Mouse (Mus musculus) forebrain, embryonic 11.5 days (tissue): ENCODE measurements around the gene Lpcat3. TPM values are rescaled to one million over a fixed set of nuclear protein-coding genes. Genes with fewer than 3 reads are reported as not detected.

ENCODE experiments used
- ATAC-seq: fragments of 200-750 bp; cut with Nextera tagmentation; replicated peaks from 2 replicates; pipeline ENCODE4 v1.8.0; 2017; ENCODE audit warnings: moderate TSS enrichment; ENCODE audit not compliant: low FRiP score
- DNase-seq: peaks from one replicate; pipeline ENCODE4 v3.0.0-alpha.2; 2017; ENCODE audit warnings: low spot score
- H3K27ac ChIP-seq: fragments of 300-500 bp; sonication (generic); 2 replicates; pipeline ENCODE4 v1.5.1; 2014; ENCODE audit warnings: low read depth, low read length
- H3K27me3 ChIP-seq: fragments of 300-500 bp; sonication (generic); 2 replicates; pipeline ENCODE4 v1.6.1; 2014; ENCODE audit warnings: mild to moderate bottlenecking, low read length, mixed read lengths; ENCODE audit not compliant: control insufficient read depth, insufficient read depth
- H3K36me3 ChIP-seq: fragments of 300-500 bp; sonication (generic); 2 replicates; pipeline ENCODE4 v1.6.1; 2014; ENCODE audit warnings: mild to moderate bottlenecking, low read length, moderate library complexity, mixed read lengths; ENCODE audit not compliant: control insufficient read depth, insufficient read depth
- H3K4me1 ChIP-seq: fragments of 300-500 bp; sonication (generic); replicated peaks from 2 replicates; pipeline ENCODE4 v1.6.1; 2014; ENCODE audit warnings: low read length, mixed read lengths; ENCODE audit not compliant: control insufficient read depth, insufficient read depth
- H3K4me2 ChIP-seq: fragments of 300-500 bp; sonication (generic); 2 replicates; pipeline ENCODE4 v1.6.1; 2014; ENCODE audit warnings: low read depth, mild to moderate bottlenecking, low read length, moderate library complexity, mixed read lengths; ENCODE audit not compliant: severe bottlenecking
- H3K4me3 ChIP-seq: fragments of 300-500 bp; sonication (generic); 2 replicates; pipeline ENCODE4 v1.5.1; 2014; ENCODE audit warnings: low read depth, low read length
- H3K9ac ChIP-seq: fragments of 300-500 bp; sonication (generic); 2 replicates; pipeline ENCODE4 v1.6.1; 2014; ENCODE audit warnings: low read length
- H3K9me3 ChIP-seq: fragments of 300-500 bp; sonication (generic); 2 replicates; pipeline ENCODE4 v1.6.1; 2016; ENCODE audit warnings: low read length, mixed read lengths; ENCODE audit not compliant: control insufficient read depth
- WGBS: fragments of 180-500 bp; shearing (Covaris S2); extraction: QIAGEN DNeasy Blood & Tissue Kit; methylation state at CpG from one replicate; pipeline ENCODE4 v1.1.7; 2014; 5-methylcytosine and 5-hydroxymethylcytosine counted together
- polyA plus RNA-seq: library from polyadenylated mRNA; unstranded; fragments of >200 nt; fragmentation: Nextera tagmentation; extraction: Ambion mirVana; gene quantifications from 2 replicates; pipeline ENCODE4 v1.2.1, GENCODE M21; 2014

Lpcat3 gene
- polyA plus RNA-seq, 1 experiment from 2014 or later: 34.3 TPM

DNA sequence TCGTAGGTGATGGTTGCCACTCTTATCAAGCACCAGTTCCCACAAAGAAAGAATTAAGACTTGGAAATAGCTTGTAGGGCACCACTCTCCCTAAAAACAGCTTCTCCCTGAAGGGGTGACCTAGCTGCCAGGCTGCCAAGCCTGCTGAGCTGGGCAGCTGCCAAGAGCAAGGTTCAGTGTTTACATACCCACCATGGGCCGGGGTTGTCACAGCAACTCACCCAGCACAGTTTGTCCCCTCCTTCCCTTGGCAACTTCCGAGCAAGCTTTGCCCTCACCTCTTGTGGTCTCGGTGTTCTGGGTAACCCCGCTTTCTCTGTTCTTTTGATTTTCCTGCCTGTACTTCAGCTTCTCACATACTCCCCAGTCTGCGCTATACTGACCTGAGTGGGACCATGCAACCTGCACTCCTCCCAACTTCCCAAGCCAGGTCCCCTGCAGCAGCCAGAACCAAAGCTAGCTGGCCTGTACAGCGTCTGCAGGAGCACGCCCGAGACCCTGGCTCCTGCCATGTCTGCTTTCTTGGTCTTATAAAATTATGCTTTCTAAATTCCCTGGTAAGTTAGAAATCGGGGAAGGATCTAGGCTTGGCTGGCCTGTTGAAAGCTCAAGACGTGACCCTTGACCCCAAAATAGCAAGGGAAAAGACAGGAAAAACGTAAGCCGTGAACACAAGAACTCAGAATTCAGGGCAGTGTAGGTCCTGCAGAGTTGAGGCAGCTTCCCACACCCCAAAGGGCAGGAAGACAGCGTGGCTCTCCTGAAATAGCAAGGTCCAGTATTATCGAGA is 31.5 kb downstream of the Lpcat3 start:
- no peak for ATAC-seq

DNA sequence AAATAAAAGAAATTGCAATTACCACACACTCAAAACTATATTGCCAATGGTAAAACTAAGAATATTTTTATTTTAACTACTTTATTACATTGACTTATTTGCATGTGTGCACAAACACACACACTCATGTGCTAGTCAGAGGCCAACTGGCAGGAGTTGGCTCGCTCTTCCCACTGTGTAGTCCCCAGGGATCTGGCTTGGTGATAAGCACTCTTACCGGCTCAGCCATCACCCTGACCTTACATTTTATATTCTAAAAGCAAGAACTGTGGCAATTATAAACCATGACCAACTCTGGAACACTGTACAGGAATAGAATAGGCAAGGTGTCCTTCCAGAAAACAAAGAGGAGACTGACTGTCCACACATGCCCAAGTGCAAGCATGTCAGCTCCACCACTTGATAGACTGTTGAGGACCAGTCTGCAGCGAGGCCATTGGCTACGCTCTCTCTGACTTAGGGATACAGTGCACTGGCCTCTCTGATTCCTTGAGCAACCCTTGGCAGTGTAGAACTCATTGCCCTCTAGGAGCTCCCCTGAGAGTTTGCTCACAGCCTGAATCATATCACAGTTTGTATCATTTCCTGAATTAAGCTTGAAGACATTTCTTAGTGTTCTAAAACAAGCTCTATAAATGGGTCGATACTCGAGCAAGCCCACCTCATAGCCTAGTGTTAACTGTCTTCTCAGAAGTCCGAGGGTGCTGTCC is 33.8 kb downstream of the Lpcat3 start:
- WGBS: 93% methylated on average over 7 of the region's 7 CpGs
- H3K27ac ChIP-seq: no peak overlapping the region

More for the DNA sequence above, 31.5 kb downstream of the Lpcat3 start:
- Histone ChIP-seq H3K4me3 (no peak overlapping the region), H3K4me2 (no peak overlapping the region), H3K9ac (no peak overlapping the region), H3K27ac (no peak overlapping the region), H3K4me1 (no peaks in the 10 kb centered on the region), H3K9me3 (no peaks in the 10 kb centered on the region), H3K27me3 (no peaks in the 10 kb centered on the region), H3K36me3 (no peaks in the 10 kb centered on the region)
- DNase-seq: no peak
- 87% methylated on average over 15 of the region's 15 CpGs for WGBS

DNA sequence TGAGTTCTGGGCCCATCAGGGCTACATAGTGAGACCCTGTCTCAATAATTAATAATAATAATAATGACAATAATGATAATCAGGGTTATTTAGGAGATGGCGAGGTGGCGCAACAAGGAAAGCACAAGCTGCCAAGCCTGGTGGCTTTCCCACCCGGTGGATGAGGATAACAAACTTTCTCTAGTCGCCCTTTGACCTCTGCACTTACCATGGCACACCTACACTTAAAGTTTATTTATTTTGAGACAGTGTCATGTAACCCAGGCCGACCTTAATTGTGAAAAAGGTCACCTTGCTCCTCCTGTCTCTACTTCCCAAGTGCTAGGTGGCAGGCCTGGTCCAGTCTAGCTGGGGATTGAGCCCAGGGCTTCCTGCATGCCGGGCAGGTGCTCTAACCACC is 35.9 kb downstream of the Lpcat3 start:
- DNase-seq: no peak
- Histone ChIP-seq H3K27ac (no peak overlapping the region), H3K9me3 (no peaks in the 10 kb centered on the region), H3K4me2 (no peak overlapping the region), H3K36me3 (peaks cover 7% of the 10 kb centered on the region; the same call in 1 of the 2 replicates), H3K27me3 (no peaks in the 10 kb centered on the region), H3K4me1 (no peaks in the 10 kb centered on the region), H3K4me3 (no peak overlapping the region), H3K9ac (no peak overlapping the region)
- no peak for ATAC-seq
- WGBS: 85% methylated on average over 6 of the region's 6 CpGs

More for the DNA sequence above, 33.8 kb downstream of the Lpcat3 start:
- ATAC-seq (no peak), DNase-seq (no peak)
- Histone ChIP-seq H3K27me3 (no peaks in the 10 kb centered on the region), H3K4me1 (no peaks in the 10 kb centered on the region), H3K4me2 (no peak overlapping the region), H3K9ac (no peak overlapping the region), H3K36me3 (no peaks in the 10 kb centered on the region), H3K9me3 (no peaks in the 10 kb centered on the region), H3K4me3 (no peak overlapping the region)

DNA sequence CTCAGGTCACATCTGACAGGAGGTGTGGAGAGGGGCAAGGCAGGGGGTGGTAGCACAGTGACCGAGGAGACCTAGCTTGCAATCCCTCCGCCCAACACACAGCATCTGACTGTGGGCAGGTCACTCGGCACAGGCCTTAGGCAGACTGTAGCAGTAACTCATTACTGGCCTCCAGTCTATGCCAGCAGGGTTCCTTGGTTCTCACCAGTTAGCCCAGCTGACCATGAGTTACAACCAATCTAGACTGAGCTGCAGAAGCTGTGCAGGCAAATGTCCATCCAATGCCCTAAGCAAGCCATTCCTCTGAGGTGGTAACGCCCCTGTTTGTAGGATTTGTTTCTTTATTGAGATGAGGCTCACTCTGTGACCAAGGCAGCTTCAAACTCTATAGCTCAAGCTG is 36.5 kb downstream of the Lpcat3 start:
- DNase-seq (no peak), ATAC-seq (no peak)
- Histone ChIP-seq H3K9ac (no peak overlapping the region), H3K4me1 (no peaks in the 10 kb centered on the region), H3K4me3 (no peak overlapping the region), H3K4me2 (no peak overlapping the region), H3K9me3 (no peaks in the 10 kb centered on the region), H3K36me3 (peaks cover 11% of the 10 kb centered on the region; the same call in 1 of the 2 replicates), H3K27me3 (no peaks in the 10 kb centered on the region), H3K27ac (no peak overlapping the region)
- 83% methylated on average over 4 of the region's 4 CpGs for WGBS

DNA sequence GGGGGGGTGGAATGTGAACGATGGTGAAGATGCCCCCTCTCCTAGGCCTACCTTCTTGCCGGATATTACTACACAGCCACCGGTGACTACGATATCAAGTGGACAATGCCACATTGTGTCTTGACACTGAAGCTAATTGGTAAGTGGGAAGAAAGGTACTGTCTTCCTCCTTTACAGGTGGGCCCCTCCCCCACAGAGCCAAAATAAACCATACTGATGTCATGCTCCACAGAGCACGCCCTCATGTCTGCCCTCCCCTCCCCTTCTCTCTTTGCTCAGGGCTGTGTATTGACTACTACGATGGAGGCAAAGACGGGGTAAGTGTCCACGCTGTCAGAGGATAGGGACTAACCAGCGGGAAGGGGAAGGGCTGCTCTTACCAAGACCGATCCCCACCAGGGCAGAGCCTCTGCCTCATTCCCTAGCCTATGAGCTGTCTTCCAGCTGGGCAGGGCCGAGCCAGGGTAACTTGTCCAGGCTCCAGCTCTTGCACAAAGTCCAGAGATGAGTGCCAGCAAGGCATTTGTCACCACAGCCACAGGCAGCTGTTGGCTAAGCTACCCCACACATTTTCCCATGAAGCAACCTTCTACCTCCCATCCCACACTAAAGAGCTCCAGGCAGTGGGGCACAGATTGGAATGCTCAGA is 37.3 kb downstream of the Lpcat3 start:
- no peaks in the 10 kb centered on the region for H3K27me3 ChIP-seq
- DNase-seq: no peak
- ATAC-seq: no peak
- H3K27ac ChIP-seq: no peak overlapping the region
- H3K9me3 ChIP-seq: no peaks in the 10 kb centered on the region
- peaks cover 15% of the 10 kb centered on the region; the same call in 1 of the 2 replicates for H3K36me3 ChIP-seq
- no peak overlapping the region for H3K4me3 ChIP-seq
- H3K4me1 ChIP-seq: no peaks in the 10 kb centered on the region
- 91% methylated on average over 11 of the region's 11 CpGs for WGBS
- no peak overlapping the region for H3K4me2 ChIP-seq
- H3K9ac ChIP-seq: no peak overlapping the region

DNA sequence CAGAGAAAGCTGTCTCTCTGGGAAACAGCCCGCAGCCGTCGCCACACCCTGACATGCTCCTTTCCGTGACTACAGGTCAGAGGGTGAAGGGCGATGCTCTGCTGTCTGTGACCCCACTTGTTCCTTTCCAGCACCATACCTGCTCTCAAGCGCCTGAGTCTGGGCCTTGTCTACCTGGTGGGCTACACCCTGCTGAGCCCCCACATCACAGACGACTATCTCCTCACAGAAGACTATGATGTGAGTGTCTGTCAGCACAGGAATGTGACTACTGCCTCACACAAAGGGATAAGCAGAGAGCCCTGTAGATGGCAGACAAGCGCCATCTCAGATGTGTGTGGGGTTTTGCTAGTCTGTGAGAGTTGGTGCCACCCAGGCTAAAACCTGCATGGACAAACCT is 38.5 kb downstream of the Lpcat3 start:
- Histone ChIP-seq H3K9me3 (no peaks in the 10 kb centered on the region), H3K27ac (no peak overlapping the region), H3K4me2 (no peak overlapping the region), H3K27me3 (no peaks in the 10 kb centered on the region), H3K9ac (no peak overlapping the region), H3K4me1 (no peaks in the 10 kb centered on the region), H3K4me3 (no peak overlapping the region), H3K36me3 (peaks cover 19% of the 10 kb centered on the region; the same call in 1 of the 2 replicates)
- DNase-seq (no peak), ATAC-seq (no peak)
- WGBS: 85% methylated on average over 8 of the region's 8 CpGs

DNA sequence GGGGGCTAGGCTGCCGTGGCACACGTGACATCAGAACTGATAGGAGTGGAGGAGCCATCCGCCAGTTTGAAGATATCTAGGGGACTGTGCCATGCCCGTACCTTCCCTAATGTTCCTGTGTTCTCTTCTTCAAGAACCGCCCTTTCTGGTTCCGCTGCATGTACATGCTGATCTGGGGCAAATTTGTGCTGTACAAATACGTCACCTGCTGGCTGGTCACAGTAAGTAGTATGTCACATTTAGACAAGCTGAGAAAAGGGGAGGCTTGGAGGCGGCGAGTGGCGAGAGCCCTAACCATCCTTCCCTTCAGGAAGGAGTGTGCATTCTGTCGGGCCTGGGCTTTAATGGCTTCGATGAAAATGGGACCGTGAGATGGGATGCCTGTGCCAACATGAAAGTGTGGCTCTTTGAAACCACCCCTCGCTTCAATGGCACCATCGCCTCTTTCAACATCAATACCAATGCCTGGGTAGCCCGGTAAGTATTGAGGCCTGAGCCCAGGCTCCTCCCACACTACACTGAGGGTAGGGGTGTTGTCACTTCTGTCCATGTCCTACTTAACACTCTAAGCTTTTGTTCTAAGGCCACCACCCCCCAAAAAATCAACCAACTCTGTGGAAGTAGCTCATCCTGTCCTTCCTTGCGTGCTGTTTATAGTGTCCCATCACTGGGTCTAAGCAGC is 39.4 kb downstream of the Lpcat3 start:
- Histone ChIP-seq H3K27ac (no peak overlapping the region), H3K9me3 (no peaks in the 10 kb centered on the region), H3K4me3 (no peak overlapping the region), H3K4me1 (no peaks in the 10 kb centered on the region), H3K36me3 (peaks cover 19% of the 10 kb centered on the region; the same call in 1 of the 2 replicates), H3K27me3 (no peaks in the 10 kb centered on the region), H3K4me2 (no peak overlapping the region), H3K9ac (no peak overlapping the region)
- WGBS: 92% methylated on average over 17 of the region's 17 CpGs
- DNase-seq (no peak), ATAC-seq (peak; percentile 27; the same call in 1 of the 2 replicates)

DNA sequence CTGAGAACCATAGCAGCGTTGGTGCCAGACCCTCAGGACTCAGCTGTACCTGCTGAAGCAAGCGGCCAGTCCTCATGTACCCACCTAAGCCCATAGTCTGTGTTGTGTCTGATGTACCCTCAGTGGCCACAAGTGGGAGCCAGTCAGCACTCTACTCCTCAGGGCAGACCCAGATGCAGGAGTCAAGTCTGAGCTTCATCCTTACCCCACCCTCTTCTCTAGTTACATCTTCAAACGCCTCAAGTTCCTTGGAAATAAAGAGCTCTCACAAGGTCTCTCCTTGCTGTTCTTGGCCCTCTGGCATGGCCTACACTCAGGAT is 39.9 kb downstream of the Lpcat3 start:
- no peak overlapping the region for H3K4me2 ChIP-seq
- no peak overlapping the region for H3K9ac ChIP-seq
- no peaks in the 10 kb centered on the region for H3K27me3 ChIP-seq
- no peaks in the 10 kb centered on the region for H3K4me1 ChIP-seq
- DNase-seq (peak; percentile 80), ATAC-seq (peak; percentile 71)
- H3K36me3 ChIP-seq: peaks cover 19% of the 10 kb centered on the region; the same call in 1 of the 2 replicates
- no peaks in the 10 kb centered on the region for H3K9me3 ChIP-seq
- WGBS: 62% methylated on average over 3 of the region's 3 CpGs
- no peak overlapping the region for H3K4me3 ChIP-seq
- no peak overlapping the region for H3K27ac ChIP-seq
